Mouse (Mus musculus): ENCODE results near the gene Hcn3.

Hcn3 gene

GRCm38 (mm10) chr3:89100811-89101210 is 59.2 kb downstream of the Hcn3 start, which contains the start of gene Gm43738:
Gm43738 (minus strand) TSS chr3:89101099.
- DNase-seq (ENCODE audit: low spot score in 2 of 2) = peak in 1 of 2 experiments; percentile 31

Measured in spleen, postnatal 10 days (tissue).